Mouse (Mus musculus) natural killer cell, adult 2 months (primary cell): ENCODE measurements at regions not wholly inside any gene's neighbourhood (a gene's known extent, or its start where the extent isn't known, plus 50 kb on each side); places are given as distances from the start of the nearest gene placed in this dataset.

Source experiments
- DNase-seq, 2 experiments: peaks; one replicate each; pipeline ENCODE4 v3.0.0; 2022; ENCODE audit warnings: low spot score in 2 of 2

DNA sequence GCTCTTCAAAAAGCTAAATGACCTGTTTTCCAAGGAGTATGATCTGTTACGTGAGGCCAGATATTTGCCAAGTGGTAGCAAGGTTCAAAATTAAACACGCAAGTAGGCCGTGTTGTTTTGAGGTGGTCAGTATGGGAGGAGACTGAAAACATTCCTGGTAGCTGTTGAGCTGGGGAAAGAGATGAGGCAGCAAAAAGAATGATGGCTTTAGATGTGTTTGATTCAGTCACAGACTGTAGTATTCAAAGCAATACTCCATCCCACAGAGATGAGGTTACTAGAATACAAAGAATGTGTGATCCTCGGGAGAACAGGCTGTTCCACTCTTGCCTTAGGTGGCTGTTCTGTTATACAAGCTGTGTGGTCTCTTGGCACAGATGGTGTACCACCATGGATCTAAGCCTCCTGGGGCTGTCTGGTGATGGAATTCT, 742.7 kb upstream of the Zeb2 start:
- no peak for DNase-seq

GRCm38 (mm10) chr2:45859445-45859844, 742.2 kb upstream of the Zeb2 start:
- no peak for DNase-seq

DNA sequence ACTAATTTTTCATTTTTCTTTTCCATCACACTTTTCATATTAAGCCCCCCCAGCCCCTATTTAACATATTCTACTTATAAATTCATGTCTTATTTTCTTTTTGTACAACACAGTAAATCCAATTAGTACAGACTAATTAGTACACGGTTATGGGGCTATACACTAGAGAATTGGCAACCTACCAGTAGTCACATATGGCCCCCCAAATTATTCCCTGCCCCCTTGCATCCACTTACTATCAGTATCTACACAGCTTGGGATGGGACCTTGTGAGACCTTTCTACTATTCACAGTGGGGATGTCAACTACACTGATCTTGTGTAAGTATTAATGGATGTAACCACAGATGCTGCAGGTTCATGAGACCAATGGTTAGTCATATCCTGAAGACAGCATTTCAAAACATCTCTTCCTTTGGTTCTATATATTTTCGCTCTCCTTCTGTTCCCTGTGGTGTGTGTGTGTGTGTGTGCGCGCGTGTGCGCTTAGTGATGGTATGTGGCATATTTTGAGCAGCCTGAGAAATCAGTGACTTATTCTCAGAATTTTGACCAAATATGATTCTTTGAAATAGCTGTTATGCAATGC, 732.9 kb upstream of the Zeb2 start:
- DNase-seq = no peak

- DNase-seq = no peak
Observed at GRCm38 (mm10) chr2:45840389-45840788, 723.2 kb upstream of the Zeb2 start.

DNA sequence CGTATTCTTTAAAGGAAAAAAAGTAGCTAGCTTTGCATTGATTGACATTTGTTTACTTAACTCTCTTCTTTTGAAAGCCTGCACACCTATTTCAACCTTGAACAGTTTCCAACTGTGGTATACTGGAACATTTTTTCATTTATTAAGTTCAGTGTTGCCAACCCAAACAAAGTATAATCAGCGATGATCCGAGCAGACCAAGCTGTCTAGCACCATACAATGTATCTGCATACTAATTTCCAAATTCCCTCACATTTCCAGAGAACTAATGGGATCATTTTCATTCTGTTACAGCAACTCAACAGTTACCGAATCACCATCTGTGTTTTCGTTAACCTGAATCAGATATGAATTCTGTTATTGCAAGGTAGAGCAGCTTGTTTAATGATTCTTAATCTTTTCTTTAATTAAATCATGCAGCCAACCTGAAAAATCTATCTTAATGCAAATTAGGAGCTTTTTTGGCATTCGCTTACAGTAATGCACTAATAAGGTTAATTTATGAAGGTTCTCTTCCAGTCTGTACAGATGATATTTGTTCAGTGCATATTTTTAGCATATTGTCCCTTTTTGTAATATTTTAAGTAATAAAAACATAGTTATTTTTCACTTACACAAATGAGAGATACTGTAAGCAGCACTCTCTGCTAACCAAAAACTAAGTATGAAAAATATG, 719.5 kb upstream of the Zeb2 start:
- no peak for DNase-seq

GRCm38 (mm10) chr2:45817945-45818719, 700.9 kb upstream of the Zeb2 start:
- DNase-seq = no peak

DNA sequence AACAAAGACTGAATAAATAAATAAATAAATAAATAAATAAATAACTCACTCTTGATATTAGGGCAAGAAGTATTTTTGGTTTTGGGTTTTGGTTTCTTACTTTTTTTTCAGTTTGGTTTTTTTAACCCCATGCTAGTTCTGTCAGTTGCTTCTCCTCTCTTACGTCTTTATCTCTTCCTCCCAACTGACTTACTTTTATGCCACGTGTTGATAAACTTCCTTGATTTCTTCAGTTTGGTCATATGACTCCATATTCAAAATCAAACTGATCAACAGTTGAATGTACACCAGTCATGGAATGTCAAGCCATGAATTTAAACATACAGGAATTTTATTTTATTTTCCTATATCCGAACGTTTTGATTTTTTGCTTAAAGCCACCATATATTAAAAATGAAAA, 697.5 kb upstream of the Zeb2 start:
- DNase-seq = no peak

- no peak for DNase-seq
Observed at GRCm38 (mm10) chr2:45805329-45805728, 688.1 kb upstream of the Zeb2 start.

GRCm38 (mm10) chr2:45800131-45800530, 682.9 kb upstream of the Zeb2 start:
- no peak for DNase-seq

DNA sequence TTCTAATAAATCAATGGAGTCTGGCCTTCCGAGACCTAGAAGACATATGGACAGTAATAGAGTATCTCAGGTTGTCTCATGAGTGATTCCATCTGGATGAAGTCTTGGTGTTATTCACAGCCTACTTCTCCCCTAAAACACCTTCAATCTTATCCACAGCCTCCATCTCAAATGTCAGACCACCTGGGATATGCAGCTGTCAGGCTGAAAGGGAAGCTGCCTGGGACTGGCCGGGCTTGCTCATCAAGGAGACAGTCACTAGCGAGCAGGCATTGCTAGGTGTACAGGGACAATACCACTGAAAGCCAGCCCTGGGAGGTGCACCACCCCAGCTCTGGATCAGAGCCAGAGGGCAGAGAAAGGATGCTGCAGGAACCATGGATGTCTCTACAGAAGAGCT, 676.4 kb upstream of the Zeb2 start:
- no peak for DNase-seq

DNA sequence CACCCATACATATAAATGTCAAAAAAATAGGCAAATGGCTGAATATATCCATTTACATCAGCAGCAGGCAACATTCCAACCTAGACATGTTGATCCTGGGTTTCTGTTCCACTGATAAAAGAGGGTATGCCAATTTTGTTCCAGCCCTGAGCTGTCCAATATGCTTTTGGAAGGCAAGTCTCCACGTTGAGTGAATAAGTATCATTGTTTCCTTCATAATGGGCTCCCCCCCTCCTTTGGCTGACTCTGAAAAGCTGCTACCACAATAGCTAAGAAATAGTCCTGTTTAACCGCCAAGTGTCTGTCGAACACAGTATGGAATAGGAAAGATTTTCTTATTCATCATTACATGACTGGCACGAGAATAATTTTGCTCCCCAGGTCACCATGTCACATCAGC, 672.5 kb upstream of the Zeb2 start:
- no peak for DNase-seq

DNA sequence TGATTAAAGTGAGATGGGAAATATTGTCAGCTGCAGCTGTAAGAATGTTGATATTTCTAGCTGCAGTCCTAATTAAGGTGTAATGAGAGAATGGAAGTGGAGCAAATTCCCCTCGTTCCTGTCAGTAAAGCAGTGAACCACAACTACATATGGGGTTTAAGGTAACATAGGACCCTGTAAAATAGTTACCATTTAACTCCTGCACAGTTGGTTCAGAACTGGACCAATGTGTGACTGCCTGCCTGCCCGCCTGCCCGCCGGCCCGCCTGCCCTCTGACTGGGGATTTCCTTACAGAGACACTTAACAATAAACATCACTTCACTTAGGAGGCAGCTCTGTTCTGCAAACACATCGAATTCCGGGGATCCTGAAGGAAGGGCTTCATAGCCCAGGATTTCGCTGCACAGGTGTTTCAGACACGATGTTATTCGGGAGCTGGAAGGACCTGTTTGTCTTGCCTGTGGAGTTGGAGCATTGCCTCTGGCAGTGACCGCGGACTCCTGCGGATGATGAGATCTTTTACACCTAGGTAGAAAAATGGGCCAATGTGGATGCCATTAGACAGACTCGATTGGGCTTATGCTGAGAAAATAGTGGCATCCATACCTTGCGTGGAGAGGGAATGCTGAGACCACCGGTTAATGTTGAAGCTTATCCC, 670.7 kb upstream of the Zeb2 start:
- no peak for DNase-seq

GRCm38 (mm10) chr2:45786787-45787186, 669.6 kb upstream of the Zeb2 start:
- DNase-seq = no peak

DNA sequence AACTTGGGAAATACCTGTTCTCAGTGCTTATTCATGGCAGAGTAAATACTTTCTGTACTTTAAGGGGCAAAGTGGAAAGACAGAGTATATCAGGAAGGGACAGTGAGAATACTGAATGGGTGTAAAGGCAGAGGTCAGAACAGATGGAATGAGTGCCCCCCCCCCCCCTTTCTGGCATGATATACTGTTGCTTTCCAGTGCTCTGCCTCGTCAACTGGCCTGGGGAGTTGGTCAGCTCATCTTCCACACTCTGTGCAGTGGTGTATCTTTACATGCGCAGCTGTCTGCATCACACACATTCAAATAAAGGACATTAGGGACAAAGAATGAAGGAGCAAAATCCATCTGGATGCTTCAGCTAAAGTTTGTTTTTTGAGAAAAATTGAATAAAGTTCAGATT, 668.5 kb upstream of the Zeb2 start:
- no peak for DNase-seq

GRCm38 (mm10) chr2:45783634-45784412, 666.6 kb upstream of the Zeb2 start:
- DNase-seq = no peak

DNA sequence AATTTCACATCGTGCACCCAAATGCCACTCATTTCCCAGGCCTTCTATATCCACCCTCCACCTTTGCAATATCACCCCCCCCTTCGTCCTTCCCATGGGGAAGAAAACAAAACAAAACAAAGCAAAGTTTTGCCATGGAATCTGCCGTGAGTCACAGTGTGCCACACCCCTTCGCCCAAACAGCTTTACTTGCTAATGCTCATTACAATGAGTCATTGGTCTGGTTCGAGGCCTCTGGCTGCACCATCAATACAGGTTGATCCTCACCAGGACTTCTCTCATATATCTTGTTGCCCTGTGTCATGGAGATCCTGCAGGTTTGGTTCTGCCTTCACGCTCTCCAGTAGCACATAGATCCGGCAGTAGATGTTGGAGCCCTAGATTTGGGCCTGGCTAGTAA, 660.3 kb upstream of the Zeb2 start:
- DNase-seq = no peak

DNA sequence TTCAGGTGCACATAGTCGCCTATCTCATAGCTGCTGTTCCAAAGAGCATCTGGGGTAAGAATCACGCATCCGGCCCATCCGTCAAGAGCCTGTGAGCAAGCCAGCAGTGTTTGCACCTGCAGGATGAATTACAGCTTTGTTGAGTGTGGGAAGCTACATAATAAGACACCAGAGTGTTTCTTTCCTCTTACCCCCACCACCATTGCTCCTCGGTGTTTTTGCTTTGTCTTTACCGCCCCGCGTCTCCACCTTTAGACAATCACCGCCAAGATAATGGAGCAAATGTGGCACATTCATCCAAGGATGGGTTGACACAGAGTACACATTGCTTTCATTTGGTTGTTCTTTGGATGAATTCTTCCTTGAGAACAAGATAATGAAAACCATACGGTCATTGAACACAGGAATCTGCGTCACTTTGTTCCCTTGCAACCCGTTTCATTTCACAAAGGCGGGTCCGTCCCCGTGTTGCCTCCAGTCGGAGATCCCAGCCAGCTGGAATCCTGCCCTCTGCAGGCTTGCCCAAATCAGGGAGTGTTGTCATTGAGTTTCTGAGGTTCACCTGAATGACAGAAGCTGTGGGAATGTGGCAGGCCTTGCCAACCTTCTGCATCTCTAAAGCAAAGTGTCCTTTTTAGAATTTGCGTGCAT, 659.4 kb upstream of the Zeb2 start:
- DNase-seq = no peak

- no peak for DNase-seq
Observed at GRCm38 (mm10) chr2:45775691-45776090, 658.5 kb upstream of the Zeb2 start.

DNA sequence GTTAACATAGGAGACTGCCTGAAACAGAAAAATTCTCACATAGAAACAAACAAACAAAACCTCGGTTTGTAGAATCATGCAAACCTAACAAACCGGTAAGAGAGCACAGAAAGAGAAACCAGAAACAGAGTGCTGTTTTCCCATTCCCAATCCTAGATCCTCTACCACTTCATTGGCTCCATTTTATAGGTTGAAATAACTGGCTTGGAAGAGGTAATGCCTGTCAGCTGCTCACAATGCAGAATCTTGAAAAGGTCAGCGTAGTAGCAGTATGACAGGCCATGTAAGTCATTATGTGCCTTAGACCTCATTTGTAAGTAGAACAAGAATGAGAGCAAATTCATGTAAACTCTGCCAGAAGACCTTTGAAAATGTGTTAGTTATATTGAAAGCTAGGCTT, 657.2 kb upstream of the Zeb2 start:
- no peak for DNase-seq

DNA sequence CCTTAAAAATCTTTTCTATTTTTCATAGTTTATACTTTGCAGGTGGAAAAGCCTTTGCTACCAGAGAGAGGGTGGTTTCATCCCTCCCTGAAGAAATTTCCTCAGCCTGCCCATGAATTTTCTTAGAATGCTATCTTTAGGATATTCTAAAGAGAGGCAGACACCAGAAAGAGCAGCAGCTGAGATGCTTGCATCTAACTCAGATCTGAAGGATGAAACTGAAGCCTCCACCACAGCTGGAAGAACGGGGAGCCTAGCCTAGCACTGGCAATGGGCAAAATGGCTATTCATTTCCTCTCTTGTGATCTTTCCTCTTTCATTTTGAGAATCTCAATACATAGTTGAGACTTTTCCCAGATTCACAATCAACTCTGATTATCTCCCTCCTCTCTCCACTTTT, 640.0 kb upstream of the Zeb2 start:
- DNase-seq = no peak

DNA sequence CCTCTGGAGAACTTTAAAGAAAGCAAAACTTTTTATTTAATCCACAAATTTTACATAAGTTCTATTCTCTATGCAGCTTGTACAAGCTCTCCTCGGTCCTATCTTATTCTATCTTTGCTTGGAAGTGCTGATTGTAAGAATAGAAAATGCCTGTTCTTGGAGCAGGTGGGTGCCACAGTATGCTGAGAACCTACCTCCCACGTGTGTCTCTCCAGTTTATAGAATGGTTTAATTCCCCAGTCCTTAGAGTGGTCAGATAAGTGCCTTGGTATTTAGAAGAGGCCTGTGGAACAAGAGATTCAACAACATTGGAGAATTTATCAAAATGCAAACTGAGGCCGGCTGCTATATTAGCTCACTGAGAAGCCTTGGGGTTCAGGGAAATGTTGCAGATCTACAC, 639.2 kb upstream of the Zeb2 start:
- DNase-seq = no peak
